Mouse (Mus musculus): Measurements from ENCODE around the gene Akain1. TPM values are rescaled to one million over a fixed set of nuclear protein-coding genes. Genes with fewer than 3 reads are reported as not detected.
A peak's percentile ranks its signal among the peaks of the same experiment; 100 is the strongest.

Gene Akain1
- total and polyA plus RNA-seq, 3 experiments: not detected

- no peak for TF ChIP-seq PAX5 (IDR thresholded peaks at IDR 0.05; ENCODE audit: low read length)
- TF ChIP-seq JUN (IDR thresholded peaks at IDR 0.05; ENCODE audit: insufficient read depth, low read depth, low read length): no peak
- no peak; the same call in 1 of the 2 replicates for TF ChIP-seq RAD21 (IDR thresholded peaks at IDR 0.05; ENCODE audit: low read depth, low read length)
- no peak for TF ChIP-seq SIN3A (IDR thresholded peaks at IDR 0.05; ENCODE audit: low read length)
- TF ChIP-seq ELF1 (IDR thresholded peaks at IDR 0.05; ENCODE audit: low read depth, low read length): no peak
- TF ChIP-seq USF2 (conservative IDR thresholded peaks at IDR 0.05; ENCODE audit: low read depth, low read length): no peak
- TF ChIP-seq GABPA (IDR thresholded peaks at IDR 0.05; ENCODE audit: insufficient replicate concordance, low read depth, low read length): no peak
- TF ChIP-seq CTCF (conservative IDR thresholded peaks at IDR 0.05 in 1 of 2, IDR thresholded peaks at IDR 0.05 in 1 of 2; ENCODE audit: low read depth in 2 of 2, low read length in 2 of 2): peak in 1 of 2 experiments; percentile 15; a peak in 2 of 4 replicates
- dilution Hi-C loops (cut with MboI; ENCODE audit: extremely low pct_ligation_motif_present, extremely low pct_unique_long_range_greater_than_20kb, low sequenced_read_pairs): no loop called here
- H3K9me3 ChIP-seq (replicated peaks; ENCODE audit: low read length): peaks cover 12% of the 10 kb centered on the region
Measured at GRCm38 (mm10) chr17:69498913-69499312, 59.8 kb downstream of the Akain1 start.

GRCm38 (mm10) chr17:69499441-69499840 lies 60.3 kb downstream of the Akain1 start:
- dilution Hi-C loops (cut with MboI; ENCODE audit: extremely low pct_ligation_motif_present, extremely low pct_unique_long_range_greater_than_20kb, low sequenced_read_pairs): no loop called here
- H3K9ac ChIP-seq (ENCODE audit: insufficient read depth, low read depth): no peak overlapping the region
- no peaks in the 10 kb centered on the region for H3K27me3 ChIP-seq (replicated peaks)
- H3K9me3 ChIP-seq (replicated peaks; ENCODE audit: low read length): peaks cover 15% of the 10 kb centered on the region
- in situ Hi-C loops (cut with MboI; ENCODE audit: low pct_ligation_motif_present, low pct_unique_long_range_greater_than_20kb, low sequenced_read_pairs): no loop called here
- no peak for DNase-seq (ENCODE audit: extremely low read depth)
- no peaks in the 10 kb centered on the region for H3K79me2 ChIP-seq (replicated peaks; ENCODE audit: control insufficient read depth, extremely low read depth, insufficient read depth, poor library complexity, severe bottlenecking)
- H3K4me3 ChIP-seq (replicated peaks in 1 of 3; ENCODE audit: low read depth in 2 of 3, low read length in 2 of 3, poor library complexity in 1 of 3): no peak overlapping the region
- no peak for TF ChIP-seq NELFE (IDR thresholded peaks at IDR 0.05; ENCODE audit: low read depth, low read length)
- TF ChIP-seq MAZ (IDR thresholded peaks at IDR 0.05; ENCODE audit: low read depth, low read length): no peak
- TF ChIP-seq IRF4 (IDR thresholded peaks at IDR 0.05; ENCODE audit: low read depth, low read length): no peak
- H3K4me1 ChIP-seq (ENCODE audit: control insufficient read depth in 1 of 2, insufficient read depth in 2 of 2): no peaks in the 10 kb centered on the region
- no peak overlapping the region for H3K27ac ChIP-seq (ENCODE audit: insufficient read depth, low read depth)
- no peak overlapping the region for H3K4me2 ChIP-seq (ENCODE audit: insufficient read depth, low read depth, poor library complexity, severe bottlenecking)
- no peaks in the 10 kb centered on the region for H3K36me3 ChIP-seq (replicated peaks in 1 of 2; ENCODE audit: control insufficient read depth in 1 of 2, insufficient read depth in 1 of 2, low read length in 1 of 2)

More at GRCm38 (mm10) chr17:69498913-69499312, 59.8 kb downstream of the Akain1 start:
- no peak for DNase-seq (ENCODE audit: extremely low read depth)
- Histone ChIP-seq H3K79me2 (replicated peaks; ENCODE audit: control insufficient read depth, extremely low read depth, insufficient read depth, poor library complexity, severe bottlenecking) (no peaks in the 10 kb centered on the region), H3K4me3 (replicated peaks in 1 of 3; ENCODE audit: low read depth in 2 of 3, low read length in 2 of 3, poor library complexity in 1 of 3) (no peak overlapping the region), H3K9ac (ENCODE audit: insufficient read depth, low read depth) (no peak overlapping the region), H3K4me2 (ENCODE audit: insufficient read depth, low read depth, poor library complexity, severe bottlenecking) (no peak overlapping the region), H3K36me3 (replicated peaks in 1 of 2; ENCODE audit: control insufficient read depth in 1 of 2, insufficient read depth in 1 of 2, low read length in 1 of 2) (no peaks in the 10 kb centered on the region), H3K27ac (ENCODE audit: insufficient read depth, low read depth) (no peak overlapping the region), H3K27me3 (replicated peaks) (no peaks in the 10 kb centered on the region), H3K4me1 (ENCODE audit: control insufficient read depth in 1 of 2, insufficient read depth in 2 of 2) (no peaks in the 10 kb centered on the region)
- in situ Hi-C loops (cut with MboI; ENCODE audit: low pct_ligation_motif_present, low pct_unique_long_range_greater_than_20kb, low sequenced_read_pairs): no loop called here

GRCm38 (mm10) chr17:69506070-69506469 lies 66.9 kb downstream of the Akain1 start:
- 0 out of 2 replicates have a peak, but pooled peaks have one; percentile 5 for TF ChIP-seq SMC3 (IDR thresholded peaks at IDR 0.05; ENCODE audit: low read depth, low read length)
- peak; percentile 30 to 47 for TF ChIP-seq CTCF (conservative IDR thresholded peaks at IDR 0.05 in 1 of 2, IDR thresholded peaks at IDR 0.05 in 1 of 2; ENCODE audit: low read depth in 2 of 2, low read length in 2 of 2)
- peak; percentile 32 for TF ChIP-seq RAD21 (IDR thresholded peaks at IDR 0.05; ENCODE audit: low read depth, low read length)
- no peak for TF ChIP-seq ZNF384 (IDR thresholded peaks at IDR 0.05; ENCODE audit: low read depth, low read length)
- no peak for TF ChIP-seq MXI1 (IDR thresholded peaks at IDR 0.05; ENCODE audit: low read depth, low read length)
- peaks cover 23% of the 10 kb centered on the region for H3K9me3 ChIP-seq (replicated peaks; ENCODE audit: low read length)
- in situ Hi-C loops (cut with MboI; ENCODE audit: low pct_ligation_motif_present, low pct_unique_long_range_greater_than_20kb, low sequenced_read_pairs) (no loop called here), dilution Hi-C loops (cut with MboI; ENCODE audit: extremely low pct_ligation_motif_present, extremely low pct_unique_long_range_greater_than_20kb, low sequenced_read_pairs) (no loop called here)
- H3K27me3 ChIP-seq (replicated peaks): no peaks in the 10 kb centered on the region
- H3K36me3 ChIP-seq (replicated peaks in 1 of 2; ENCODE audit: control insufficient read depth in 1 of 2, insufficient read depth in 1 of 2, low read length in 1 of 2): no peaks in the 10 kb centered on the region
- no peaks in the 10 kb centered on the region for H3K4me1 ChIP-seq (ENCODE audit: control insufficient read depth in 1 of 2, insufficient read depth in 2 of 2)
- H3K27ac ChIP-seq (ENCODE audit: insufficient read depth, low read depth): no peak overlapping the region
- no peaks in the 10 kb centered on the region for H3K79me2 ChIP-seq (replicated peaks; ENCODE audit: control insufficient read depth, extremely low read depth, insufficient read depth, poor library complexity, severe bottlenecking)
- peak; percentile 6 for DNase-seq (ENCODE audit: extremely low read depth)
- no peak overlapping the region for H3K4me2 ChIP-seq (ENCODE audit: insufficient read depth, low read depth, poor library complexity, severe bottlenecking)
- H3K4me3 ChIP-seq (replicated peaks in 1 of 3; ENCODE audit: low read depth in 2 of 3, low read length in 2 of 3, poor library complexity in 1 of 3): no peak overlapping the region
- no peak overlapping the region for H3K9ac ChIP-seq (ENCODE audit: insufficient read depth, low read depth)
